Mouse (Mus musculus) left cerebral cortex, postnatal 36 days (tissue): ENCODE measurements around the gene Taf5. TPM values are rescaled to one million over a fixed set of nuclear protein-coding genes. Genes with fewer than 3 reads are reported as not detected.

Experiments used
- total RNA-seq, 2 experiments: library from RNA; stranded (reverse); gene quantifications; 2 replicates each; pipeline ENCODE4 v1.2.3; 2021

Taf5 gene
- total RNA-seq, 2 experiments from 2014 or later, result 5.9 to 6.0 TPM

Other genes starting within 250 kb of the Taf5 start
- gene Ina, start 53.0 kb upstream of the Taf5 start, total RNA-seq, result 100 to 1,000 TPM; 209 to 221 TPM
- gene Nt5c2, start 52.6 kb upstream of the Taf5 start, total RNA-seq, result 10 to 100 TPM; 68.1 to 78.8 TPM
- gene Pcgf6, start 16.8 kb upstream of the Taf5 start, total RNA-seq, result 10 to 100 TPM; 11.7 to 18.1 TPM
- 100 to 1,000 TPM; 648 to 693 TPM for gene Usmg5, start 22.9 kb downstream of the Taf5 start, total RNA-seq
- gene Pdcd11, start 23.0 kb downstream of the Taf5 start, total RNA-seq, result 10 to 100 TPM; 12.5 to 16.2 TPM
- 1 to 10 TPM; 6.1 to 6.7 TPM for gene Calhm2, start 70.5 kb downstream of the Taf5 start, total RNA-seq
- gene Calhm1, start 76.5 kb downstream of the Taf5 start, total RNA-seq, result not detected
- not detected for gene Calhm3, start 90.0 kb downstream of the Taf5 start, total RNA-seq
- 100 to 1,000 TPM; 201 to 207 TPM for gene Neurl1a, start 111.1 kb downstream of the Taf5 start, total RNA-seq